Mouse (Mus musculus) liver, adult 2 months (tissue): Measurements from ENCODE around the gene Osbpl10.

Experiments
- CTCF ChIP-seq: fragments of 200-500 bp; IDR thresholded peaks from 2 replicates; pipeline ENCODE4 v1.5.1; 2011; ENCODE audit warnings: low read depth, low read length, control low read depth
- POLR2A ChIP-seq: fragments of 200-500 bp; IDR thresholded peaks from 2 replicates; pipeline ENCODE4 v1.6.1; 2011; ENCODE audit warnings: low read length, control low read depth; ENCODE audit not compliant: insufficient read depth; ENCODE audit errors: extremely low read depth

DNA sequence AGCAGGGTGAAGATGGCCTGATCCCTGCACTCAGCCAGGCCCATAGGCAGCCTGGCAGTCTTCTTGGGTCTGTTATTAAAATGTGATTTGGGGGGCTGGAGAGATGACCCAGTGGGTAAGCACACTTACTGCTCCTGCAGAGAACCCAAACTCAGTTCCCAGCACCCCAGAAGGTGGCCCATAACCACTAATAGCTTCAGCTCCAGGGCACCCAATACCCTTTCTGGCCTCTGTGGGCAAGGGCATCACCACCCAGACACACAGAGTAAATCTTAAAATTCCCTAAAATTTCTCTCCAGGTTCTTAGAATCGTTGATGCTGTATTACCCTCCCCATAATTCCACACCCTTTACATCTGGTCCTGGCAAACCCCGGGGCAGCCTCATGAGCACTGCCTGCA is 256.2 kb downstream of the Osbpl10 start:
- TF ChIP-seq POLR2A: no peak
- no peak for TF ChIP-seq CTCF
